Mouse (Mus musculus) MEL (cell line): ENCODE data around the gene Spcs2. TPM values are rescaled to one million over a fixed set of nuclear protein-coding genes. Genes with fewer than 3 reads are reported as not detected.

Experiments
- DNase-seq: peaks from one replicate; pipeline ENCODE4 v3.0.0; 2011; ENCODE audit warnings: low read depth, low spot score
- H3K27ac ChIP-seq: 2 replicates; pipeline ENCODE4 v1.5.1; 2012; ENCODE audit warnings: low read depth, mild to moderate bottlenecking, control low read depth, low read length, moderate library complexity; ENCODE audit not compliant: control insufficient read depth
- H3K27me3 ChIP-seq, 2 experiments: fragments of 150-350 bp in 1 of 2; sonication (generic) in 1 of 2; 2 replicates each; pipeline ENCODE4 v1.6.1; 2012; ENCODE audit warnings: low read length in 2 of 2, mild to moderate bottlenecking in 2 of 2, improper control_type of control experiment in 1 of 2, moderate library complexity in 1 of 2; ENCODE audit not compliant: insufficient read depth in 2 of 2, control insufficient read depth in 1 of 2
- H3K36me3 ChIP-seq, 2 experiments: 2 replicates each; pipeline ENCODE4 v1.6.1; 2012 to 2014; ENCODE audit warnings: low read length in 2 of 2, improper control_type of control experiment in 1 of 2, inconsistent platforms in 1 of 2, mild to moderate bottlenecking in 1 of 2; ENCODE audit not compliant: insufficient read depth in 2 of 2, control insufficient read depth in 1 of 2
- H3K4me1 ChIP-seq, 2 experiments: fragments of 150-350 bp in 1 of 2; sonication (generic) in 1 of 2; 2 replicates each; pipeline ENCODE4 v1.6.1; 2012; ENCODE audit warnings: low read length in 2 of 2, improper control_type of control experiment in 1 of 2, mild to moderate bottlenecking in 1 of 2; ENCODE audit not compliant: insufficient read depth in 2 of 2, control insufficient read depth in 1 of 2
- H3K4me3 ChIP-seq, 2 experiments: fragments of 150-350 bp in 1 of 2; sonication (generic) in 1 of 2; 2 replicates each; pipeline ENCODE4 v1.5.1; 2012; ENCODE audit warnings: low read depth in 2 of 2, low read length in 2 of 2, mild to moderate bottlenecking in 2 of 2, moderate library complexity in 2 of 2, control low read depth in 1 of 2, improper control_type of control experiment in 1 of 2; ENCODE audit not compliant: control insufficient read depth in 1 of 2, insufficient read depth in 1 of 2
- H3K79me2 ChIP-seq: 2 replicates; pipeline ENCODE4 v1.6.1; 2012; ENCODE audit warnings: mild to moderate bottlenecking, low read length, moderate library complexity; ENCODE audit not compliant: control insufficient read depth, poor library complexity, insufficient read depth
- H3K9ac ChIP-seq: 2 replicates; pipeline ENCODE4 v1.6.1; 2012; ENCODE audit warnings: low read depth, mild to moderate bottlenecking, control low read depth, low read length, moderate library complexity; ENCODE audit not compliant: control insufficient read depth, poor library complexity, severe bottlenecking
- H3K9me3 ChIP-seq: fragments of 150-350 bp; sonication (generic); replicated peaks from 2 replicates; pipeline ENCODE4 v1.6.1; 2012; ENCODE audit warnings: mild to moderate bottlenecking, low read length, improper control_type of control experiment, moderate library complexity; ENCODE audit not compliant: insufficient read depth
- BHLHE40 ChIP-seq: IDR thresholded peaks from 2 replicates; pipeline ENCODE4 v1.6.1; 2012; ENCODE audit warnings: low read depth, mild to moderate bottlenecking, inconsistent platforms, low read length, improper control_type of control experiment, borderline replicate concordance
- CHD1 ChIP-seq: IDR thresholded peaks from 2 replicates; pipeline ENCODE4 v1.6.1; 2012; ENCODE audit warnings: low read depth, mild to moderate bottlenecking, inconsistent platforms, low read length, improper control_type of control experiment
- ELF1 ChIP-seq: IDR thresholded peaks from 2 replicates; pipeline ENCODE4 v1.6.1; 2014; ENCODE audit warnings: low read depth, mild to moderate bottlenecking, inconsistent platforms, low read length, improper control_type of control experiment, moderate library complexity
- EP300 ChIP-seq, 2 experiments: IDR thresholded peaks; 2 replicates each; pipeline ENCODE4 v1.6.1; 2011; ENCODE audit warnings: improper control_type of control experiment in 2 of 2, low read length in 2 of 2, low read depth in 1 of 2, mild to moderate bottlenecking in 1 of 2
- ETS1 ChIP-seq: IDR thresholded peaks from 2 replicates; pipeline ENCODE4 v1.6.1; 2012; ENCODE audit warnings: low read depth, mild to moderate bottlenecking, inconsistent platforms, low read length, improper control_type of control experiment, moderate library complexity
- HCFC1 ChIP-seq: IDR thresholded peaks from 2 replicates; pipeline ENCODE4 v1.6.1; 2012; ENCODE audit warnings: low read depth, mild to moderate bottlenecking, inconsistent platforms, low read length, improper control_type of control experiment, moderate library complexity
- JUND ChIP-seq: IDR thresholded peaks from 2 replicates; pipeline ENCODE4 v1.6.1; 2011; ENCODE audit warnings: low read depth, mild to moderate bottlenecking, improper control_type of control experiment, low read length
- KAT2A ChIP-seq: conservative IDR thresholded peaks from 2 replicates; pipeline ENCODE4 v1.6.1; 2012; ENCODE audit warnings: low read depth, low read length, improper control_type of control experiment, inconsistent platforms
- MAX ChIP-seq: IDR thresholded peaks from 2 replicates; pipeline ENCODE4 v1.6.1; 2011; ENCODE audit warnings: low read length, improper control_type of control experiment
- MAZ ChIP-seq: IDR thresholded peaks from 2 replicates; pipeline ENCODE4 v1.6.1; 2012; ENCODE audit warnings: low read depth, mild to moderate bottlenecking, inconsistent platforms, low read length, improper control_type of control experiment
- MEF2A ChIP-seq: IDR thresholded peaks from 2 replicates; pipeline ENCODE4 v1.6.1; 2014; ENCODE audit warnings: low read depth, mild to moderate bottlenecking, inconsistent platforms, low read length, improper control_type of control experiment; ENCODE audit not compliant: poor library complexity, insufficient replicate concordance, severe bottlenecking; ENCODE audit errors: extremely low read depth
- MXI1 ChIP-seq: IDR thresholded peaks from 2 replicates; pipeline ENCODE4 v1.6.1; 2011; ENCODE audit warnings: mild to moderate bottlenecking, low read depth, low read length, improper control_type of control experiment
- MYB ChIP-seq: IDR thresholded peaks from 2 replicates; pipeline ENCODE4 v1.6.1; 2011; ENCODE audit warnings: mild to moderate bottlenecking, low read depth, low read length, improper control_type of control experiment
- NELFE ChIP-seq: IDR thresholded peaks from 2 replicates; pipeline ENCODE4 v1.6.1; 2011; ENCODE audit warnings: low read depth, low read length, improper control_type of control experiment
- NRF1 ChIP-seq: IDR thresholded peaks from 2 replicates; pipeline ENCODE4 v1.6.1; 2014; ENCODE audit warnings: low read depth, mild to moderate bottlenecking, inconsistent platforms, low read length, improper control_type of control experiment, moderate library complexity; ENCODE audit not compliant: poor library complexity, insufficient read depth, severe bottlenecking
- POLR2AphosphoS2 ChIP-seq: IDR thresholded peaks from 2 replicates; pipeline ENCODE4 v1.6.1; 2011; ENCODE audit warnings: low read length, improper control_type of control experiment
- POLR2AphosphoS5 ChIP-seq: IDR thresholded peaks from 2 replicates; pipeline ENCODE4 v1.6.1; 2012; ENCODE audit warnings: low read depth, borderline replicate concordance, mild to moderate bottlenecking, inconsistent platforms, low read length, moderate library complexity, mixed read lengths
- RAD21 ChIP-seq: IDR thresholded peaks from 2 replicates; pipeline ENCODE4 v1.6.1; 2011; ENCODE audit warnings: mild to moderate bottlenecking, low read depth, low read length, improper control_type of control experiment
- SMC3 ChIP-seq: IDR thresholded peaks from 2 replicates; pipeline ENCODE4 v1.6.1; 2011; ENCODE audit warnings: low read depth, low read length, improper control_type of control experiment
- TAL1 ChIP-seq: IDR thresholded peaks from 2 replicates; pipeline ENCODE4 v1.6.1; 2012; ENCODE audit warnings: mild to moderate bottlenecking, inconsistent platforms, low read length, moderate library complexity, mixed read lengths
- UBTF ChIP-seq: IDR thresholded peaks from 2 replicates; pipeline ENCODE4 v1.6.1; 2012; ENCODE audit warnings: low read depth, mild to moderate bottlenecking, inconsistent platforms, low read length, improper control_type of control experiment, moderate library complexity, borderline replicate concordance; ENCODE audit not compliant: insufficient read depth
- ZC3H11A ChIP-seq: IDR thresholded peaks from 2 replicates; pipeline ENCODE4 v1.6.1; 2012; ENCODE audit warnings: low read depth, mild to moderate bottlenecking, inconsistent platforms, low read length, improper control_type of control experiment
- ZKSCAN1 ChIP-seq: IDR thresholded peaks from 2 replicates; pipeline ENCODE4 v1.6.1; 2012; ENCODE audit warnings: low read depth, mild to moderate bottlenecking, inconsistent platforms, low read length, improper control_type of control experiment, moderate library complexity
- ZNF384 ChIP-seq: IDR thresholded peaks from 2 replicates; pipeline ENCODE4 v1.6.1; 2012; ENCODE audit warnings: low read depth, mild to moderate bottlenecking, inconsistent platforms, low read length, improper control_type of control experiment
- polyA plus RNA-seq, 2 experiments: library from polyadenylated mRNA; stranded (reverse) in 1 of 2; unstranded in 1 of 2; fragments of >175 nt in 1 of 2; fragments of >200 nt in 1 of 2; gene quantifications; 2 replicates each; pipeline versions ENCODE4 v1.2.1 to v1.2.4; 2012; ENCODE audit warnings: low replicate concordance in 2 of 2, low read depth in 1 of 2; ENCODE audit not compliant: insufficient read length in 2 of 2, insufficient read depth in 1 of 2, missing spikeins in 1 of 2
- total RNA-seq: library from RNA; depleted of rRNA; stranded (reverse); fragments of 300-350 nt; gene quantifications from 2 replicates; pipeline ENCODE4 v1.2.3, GENCODE M21; 2012; rRNA removed

The Spcs2 gene
- total RNA-seq (203 and 241 TPM in 2 replicates), polyA plus RNA-seq (100 to 1,000 TPM in 1 of 2 experiments, not detected in 1; 152 TPM)

GRCm38 (mm10) chr7:99863362-99863761 lies at the start of gene Spcs2:
TSS of gene Spcs2 (minus strand) at chr7:99863462.
- Histone ChIP-seq H3K79me2 (peaks cover 3% of the 10 kb centered on the region), H3K9me3 (no peaks in the 10 kb centered on the region), H3K4me1 (peaks cover 13 to 22% of the 10 kb centered on the region in 2 experiments), H3K4me3 (no peak within 1 kb of the TSS), H3K27me3 (no peaks in the 10 kb centered on the region), H3K27ac (no peak within 1 kb of the TSS), H3K36me3 (peaks cover 0 to 16% of the 10 kb centered on the region in 2 experiments; a peak in 2 of 4 replicates), H3K9ac (no peak within 1 kb of the TSS)
- TF ChIP-seq UBTF (no peak), RAD21 (no peak), MAX (no peak), BHLHE40 (no peak), ZKSCAN1 (no peak), NRF1 (no peak), NELFE (no peak), KAT2A (no peak), HCFC1 (no peak), JUND (no peak), CHD1 (no peak), TAL1 (no peak), MYB (no peak)
- DNase-seq, result no peak

DNA sequence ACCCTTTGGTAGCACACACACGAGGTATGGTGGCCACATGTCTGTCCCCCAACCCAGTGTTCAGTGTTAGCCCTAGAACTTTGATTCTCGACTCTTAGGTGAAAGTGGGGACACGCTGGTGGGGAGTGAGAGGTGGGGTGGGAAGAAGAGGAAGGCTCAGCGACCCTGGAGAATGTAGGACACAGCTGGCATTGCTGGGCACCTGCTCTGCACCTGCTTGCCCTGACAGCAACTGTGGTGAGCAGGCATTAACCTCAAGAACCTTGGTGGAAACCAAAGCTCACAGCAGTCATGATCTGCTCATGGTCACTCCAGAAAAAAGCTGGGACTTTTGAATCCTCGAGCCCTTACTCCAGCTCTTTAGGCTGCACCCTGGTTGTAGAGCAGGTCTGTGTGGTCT lies 47.8 kb upstream of the Spcs2 start:
- H3K4me3 ChIP-seq, result no peak overlapping the region
- H3K36me3 ChIP-seq, result peaks cover 0 to 17% of the 10 kb centered on the region in 2 experiments; a peak in 2 of 4 replicates
- H3K9me3 ChIP-seq, result no peaks in the 10 kb centered on the region
- no peak for DNase-seq
- no peaks in the 10 kb centered on the region for H3K79me2 ChIP-seq
- no peak overlapping the region for H3K9ac ChIP-seq
- H3K27me3 ChIP-seq, result no peaks in the 10 kb centered on the region
- H3K27ac ChIP-seq, result no peak overlapping the region
- TF ChIP-seq MEF2A (no peak), MXI1 (no peak), POLR2AphosphoS2 (no peak), ZC3H11A (no peak), POLR2AphosphoS5 (no peak), SMC3 (no peak), EP300 (IDR thresholded peaks at IDR 0.05; ENCODE audit: low read depth in 1 of 2, low read length in 2 of 2) (no peak), RAD21 (no peak), ELF1 (no peak), HCFC1 (no peak), ZNF384 (no peak), MAZ (no peak), KAT2A (no peak), ETS1 (no peak), CHD1 (no peak), JUND (no peak)
- H3K4me1 ChIP-seq, result peaks cover 4 to 16% of the 10 kb centered on the region in 2 experiments; a peak in 3 of 4 replicates
